Mouse (Mus musculus) megakaryocyte, embryonic 14.5 days (primary cell): ENCODE measurements around the gene Olfr338. TPM values are rescaled to one million over a fixed set of nuclear protein-coding genes. Genes with fewer than 3 reads are reported as not detected.
"Not testable (repeated sequence)": the region's sequence is repeated elsewhere in the genome, so short reads cannot be mapped to it uniquely, and the experiment has no call there.

ENCODE experiments used
- H3K27me3 ChIP-seq: replicated peaks from 2 replicates; pipeline ENCODE3; 2012; ENCODE audit warnings: inconsistent platforms
- H3K36me3 ChIP-seq: replicated peaks from 2 replicates; pipeline ENCODE3; 2012; ENCODE audit warnings: low read length, inconsistent platforms, mixed read lengths
- H3K4me1 ChIP-seq: 2 replicates; pipeline ENCODE4 v1.6.1; 2012; ENCODE audit warnings: inconsistent platforms
- H3K4me3 ChIP-seq: replicated peaks from 2 replicates; pipeline ENCODE3; 2012; ENCODE audit warnings: moderate library complexity, mild to moderate bottlenecking, inconsistent platforms
- H3K9me3 ChIP-seq: 2 replicates; pipeline ENCODE4 v1.6.1; 2012; ENCODE audit warnings: inconsistent platforms
- FLI1 ChIP-seq: IDR thresholded peaks from 2 replicates; pipeline ENCODE4 v1.6.1; 2012; ENCODE audit warnings: low read length, inconsistent platforms, mixed read lengths
- GATA1 ChIP-seq: IDR thresholded peaks from 3 replicates; pipeline ENCODE4 v1.6.1; 2012; ENCODE audit warnings: mixed read lengths, low read length, inconsistent platforms, borderline replicate concordance
- polyA plus RNA-seq: library from polyadenylated mRNA; stranded (reverse); fragments of >175 nt; gene quantifications from 2 replicates; pipeline ENCODE4 v1.2.3, GENCODE M21; 2012; ENCODE audit warnings: low replicate concordance; ENCODE audit not compliant: insufficient read depth

The Olfr338 gene
- polyA plus RNA-seq, result not detected in 2 replicates

- H3K27me3 ChIP-seq, result no peaks in the 10 kb centered on the region
- no peaks in the 10 kb centered on the region for H3K4me1 ChIP-seq
- TF ChIP-seq FLI1, result no peak
- no peak for TF ChIP-seq GATA1
- H3K36me3 ChIP-seq, result no peaks in the 10 kb centered on the region
- no peaks in the 10 kb centered on the region for H3K9me3 ChIP-seq
- H3K4me3 ChIP-seq, result no peak within 1 kb of the TSS
Observed at GRCm38 (mm10) chr2:36373219-36373618, at the start of gene Olfr338. Olfr338 (plus strand) TSS chr2:36373519.

GRCm38 (mm10) chr2:36415174-36415573 is 41.9 kb downstream of the Olfr338 start:
- H3K4me1 ChIP-seq, H3K36me3 ChIP-seq, H3K27me3 ChIP-seq, H3K4me3 ChIP-seq, H3K9me3 ChIP-seq: not testable (repeated sequence)

- H3K9me3 ChIP-seq, H3K27me3 ChIP-seq, H3K4me1 ChIP-seq, H3K36me3 ChIP-seq, H3K4me3 ChIP-seq: not testable (repeated sequence)
Observed at GRCm38 (mm10) chr2:36415591-36415990, 42.3 kb downstream of the Olfr338 start.

GRCm38 (mm10) chr2:36418647-36419046 is 45.3 kb downstream of the Olfr338 start, which contains the start of gene Olfr339:
Olfr339 (plus strand) TSS chr2:36418947.
- Histone ChIP-seq H3K4me1 (no peaks in the 10 kb centered on the region), H3K4me3 (no peak within 1 kb of the TSS), H3K27me3 (no peaks in the 10 kb centered on the region), H3K9me3 (no peaks in the 10 kb centered on the region), H3K36me3 (no peaks in the 10 kb centered on the region)
- TF ChIP-seq GATA1 (no peak), FLI1 (no peak)

Other genes with a start within 250 kb of the Olfr338 start
- gene Mrrf, start 237.1 kb upstream of the Olfr338 start, polyA plus RNA-seq, result 2.5 and 6.8 TPM in 2 replicates
- 4.2 TPM in 1 of 2 replicates, not detected in the other for gene Rbm18, start 236.7 kb upstream of the Olfr338 start, polyA plus RNA-seq
- gene Ptgs1, start 143.1 kb upstream of the Olfr338 start, polyA plus RNA-seq, result 118 and 153 TPM in 2 replicates
- not detected in 2 replicates for gene Olfr339, start 45.4 kb downstream of the Olfr338 start, polyA plus RNA-seq
- gene Olfr340, start 79.1 kb downstream of the Olfr338 start, polyA plus RNA-seq, result not detected in 2 replicates
- gene Olfr341, start 108.9 kb downstream of the Olfr338 start, polyA plus RNA-seq, result not detected in 2 replicates
- not detected in 2 replicates for gene Olfr342, start 151.5 kb downstream of the Olfr338 start, polyA plus RNA-seq
- not detected in 2 replicates for gene Olfr344, start 193.1 kb downstream of the Olfr338 start, polyA plus RNA-seq